Mouse (Mus musculus) ES-Bruce4 (cell line): ENCODE measurements around the gene Cluh.

Experiments used
- CTCF ChIP-seq: IDR thresholded peaks from one replicate; pipeline ENCODE4 v1.8.1; 2011; ENCODE audit warnings: low read depth, low read length
- EP300 ChIP-seq: IDR thresholded peaks from 2 replicates; pipeline ENCODE4 v1.6.1; 2011; ENCODE audit warnings: low read depth, low read length; ENCODE audit not compliant: insufficient read depth
- POLR2A ChIP-seq: IDR thresholded peaks from one replicate; pipeline ENCODE4 v1.8.1; 2011; ENCODE audit warnings: low read length; ENCODE audit not compliant: insufficient read depth

DNA sequence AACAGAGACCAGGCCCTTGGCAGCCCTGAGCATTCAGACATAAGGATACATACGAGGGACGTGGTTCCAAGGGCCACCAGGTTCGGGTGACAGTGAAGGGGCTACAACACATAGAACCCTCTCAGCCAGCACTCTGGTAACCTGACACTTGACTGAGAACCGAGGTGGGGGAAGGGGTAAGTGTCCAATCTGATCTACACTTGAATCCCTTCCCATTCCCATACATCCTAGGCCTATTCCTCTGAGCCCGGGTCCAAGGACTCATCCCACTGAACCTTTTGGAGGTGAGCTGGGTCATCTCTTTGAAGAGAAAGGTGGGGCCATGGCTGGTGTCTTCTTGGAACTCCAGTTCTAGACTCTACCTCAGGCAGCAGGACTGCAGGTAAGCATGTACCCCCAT is 39.2 kb upstream of the Cluh start:
- TF ChIP-seq CTCF (no peak), POLR2A (peak; percentile 38), EP300 (peak; percentile 72)
